Mouse (Mus musculus) lung, postnatal 10 days (tissue): Measurements from ENCODE around the gene Gm48551.

Source experiments
- DNase-seq: peaks from one replicate; pipeline ENCODE4 v3.0.0; 2021

Gene Gm48551

GRCm38 (mm10) chr10:81358209-81358608 is 26.1 kb upstream of the Gm48551 start:
- DNase-seq = peak; percentile 41

- no peak for DNase-seq
These were observed 25.4 kb upstream of the Gm48551 start for GRCm38 (mm10) chr10:81358841-81359240.

- no peak for DNase-seq
These were observed 23.5 kb upstream of the Gm48551 start for GRCm38 (mm10) chr10:81360721-81361120.

- no peak for DNase-seq
These were observed 21.8 kb upstream of the Gm48551 start for GRCm38 (mm10) chr10:81362336-81362949.

- no peak for DNase-seq
These were observed 20.6 kb upstream of the Gm48551 start for GRCm38 (mm10) chr10:81363436-81364346.

GRCm38 (mm10) chr10:81364666-81365065 is 19.6 kb upstream of the Gm48551 start:
- no peak for DNase-seq

- no peak for DNase-seq
These were observed 19.2 kb upstream of the Gm48551 start for GRCm38 (mm10) chr10:81365073-81365472.

- no peak for DNase-seq
These were observed 18.4 kb upstream of the Gm48551 start, which contains the start of gene 4930404N11Rik for GRCm38 (mm10) chr10:81365672-81366476. TSS of gene 4930404N11Rik (minus strand) at chr10:81365816.

GRCm38 (mm10) chr10:81366477-81367206 is 17.6 kb upstream of the Gm48551 start:
- no peak for DNase-seq

- DNase-seq = no peak
These were observed 17.1 kb upstream of the Gm48551 start for GRCm38 (mm10) chr10:81367207-81367495.

- no peak for DNase-seq
These were observed 8.9 kb upstream of the Gm48551 start for GRCm38 (mm10) chr10:81375322-81375721.

- no peak for DNase-seq
These were observed 7.5 kb upstream of the Gm48551 start for GRCm38 (mm10) chr10:81376561-81377361.

- DNase-seq = no peak
These were observed 7.0 kb upstream of the Gm48551 start for GRCm38 (mm10) chr10:81377362-81377664.

GRCm38 (mm10) chr10:81377793-81378552 is 6.3 kb upstream of the Gm48551 start, which contains the start of gene Fzr1:
TSS of gene Fzr1 (minus strand) at chr10:81378516.
- DNase-seq = no peak

GRCm38 (mm10) chr10:81378553-81379182 is 5.6 kb upstream of the Gm48551 start:
- peak; percentile 100 for DNase-seq

GRCm38 (mm10) chr10:81379183-81379553 is 5.1 kb upstream of the Gm48551 start:
- DNase-seq = no peak

- DNase-seq = no peak
These were observed 4.4 kb upstream of the Gm48551 start for GRCm38 (mm10) chr10:81379809-81380378.

GRCm38 (mm10) chr10:81382039-81382438 is 2.2 kb upstream of the Gm48551 start:
- peak; percentile 77 for DNase-seq

GRCm38 (mm10) chr10:81384605-81384982 is 328 bp downstream of the Gm48551 start:
- no peak for DNase-seq

- no peak for DNase-seq
These were observed 1.5 kb downstream of the Gm48551 start for GRCm38 (mm10) chr10:81385603-81386306.
